ENCODE assay signal across 11 mouse cellular contexts in the genomic region with DNA sequence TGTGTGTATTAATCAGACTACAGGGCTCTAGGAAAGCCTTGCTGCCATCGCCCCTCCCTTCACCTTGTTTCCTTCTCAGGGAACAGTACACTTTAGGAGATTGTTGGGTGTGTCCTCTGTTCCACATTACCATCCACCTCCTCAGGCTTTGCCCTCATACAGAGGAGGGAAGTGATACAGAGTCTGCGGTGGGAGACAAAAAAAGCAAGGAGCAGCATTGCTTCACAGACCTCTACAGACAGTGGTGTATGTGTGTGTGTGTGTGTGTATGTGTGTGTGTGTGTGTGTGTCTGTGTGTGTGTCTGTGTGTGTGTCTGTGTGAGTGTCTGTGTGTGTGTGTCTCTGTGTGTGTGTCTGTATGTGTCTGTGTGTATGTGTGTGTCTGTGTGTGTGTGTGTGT. TPM values are rescaled to one million over a fixed set of nuclear protein-coding genes. Genes with fewer than 3 reads are reported as not detected.
"Had no signal": no experiment of that assay in that cellular context is flagged by ENCODE, and none has a peak within 500 bp of the region (broad histone marks: within the 10 kb centered on the region; RNA-seq: fewer than 3 reads in every experiment).

No protein-coding gene starts in this region.

RNA-seq across cellular contexts. Expression of gene Gm10128, which starts 18.7 kb away (rescaled TPM):
- total RNA-seq: left cerebral cortex, adult 8-10 months; left cerebral cortex, postnatal 10 days; left cerebral cortex, postnatal 14 days; left cerebral cortex, postnatal 36 days; left cerebral cortex, postnatal 4 days; liver, adult 2 months; megakaryocyte progenitor cell, adult 5-6 weeks; megakaryocyte, adult 5-6 weeks; megakaryocyte-erythroid progenitor cell, adult 5-6 weeks; midbrain, postnatal 0 days; monocyte, adult 5-6 weeks had no signal
